Mouse (Mus musculus) kidney, embryonic 15.5 days (tissue): Measurements from ENCODE around the gene Gsn. TPM values are rescaled to one million over a fixed set of nuclear protein-coding genes. Genes with fewer than 3 reads are reported as not detected.
A peak's percentile ranks its signal among the peaks of the same experiment; 100 is the strongest.

ENCODE experiments used
- ATAC-seq: fragments of 200-750 bp; cut with Nextera tagmentation; replicated peaks from 2 replicates; pipeline ENCODE4 v1.8.0; 2017; ENCODE audit warnings: moderate TSS enrichment; ENCODE audit not compliant: low FRiP score
- H3K27ac ChIP-seq: fragments of 300-500 bp; sonication (generic); 2 replicates; pipeline ENCODE4 v1.5.1; 2015; ENCODE audit warnings: mild to moderate bottlenecking, inconsistent platforms
- H3K27me3 ChIP-seq: fragments of 300-500 bp; sonication (generic); 2 replicates; pipeline ENCODE4 v1.6.1; 2015; ENCODE audit warnings: inconsistent platforms
- H3K36me3 ChIP-seq: fragments of 300-500 bp; sonication (generic); 2 replicates; pipeline ENCODE4 v1.6.1; 2015; ENCODE audit warnings: inconsistent platforms
- H3K4me1 ChIP-seq: fragments of 300-500 bp; sonication (generic); 2 replicates; pipeline ENCODE4 v1.6.1; 2015; ENCODE audit warnings: inconsistent platforms
- H3K4me2 ChIP-seq: fragments of 300-500 bp; sonication (generic); 2 replicates; pipeline ENCODE4 v1.6.1; 2015; ENCODE audit warnings: moderate library complexity, mild to moderate bottlenecking, inconsistent platforms
- H3K4me3 ChIP-seq: fragments of 300-500 bp; sonication (generic); replicated peaks from 2 replicates; pipeline ENCODE4 v1.5.1; 2015; ENCODE audit warnings: mild to moderate bottlenecking, inconsistent platforms
- H3K9ac ChIP-seq: fragments of 300-500 bp; sonication (generic); 2 replicates; pipeline ENCODE4 v1.6.1; 2015; ENCODE audit warnings: mild to moderate bottlenecking, inconsistent platforms
- H3K9me3 ChIP-seq: fragments of 300-500 bp; sonication (generic); replicated peaks from 2 replicates; pipeline ENCODE4 v1.6.1; 2016; ENCODE audit warnings: inconsistent platforms
- WGBS: fragments of 180-500 bp; shearing (Covaris S2); methylation state at CpG from one replicate; pipeline ENCODE4 v1.1.7; 2015; ENCODE audit warnings: mixed read lengths; 5-methylcytosine and 5-hydroxymethylcytosine counted together
- polyA plus RNA-seq: library from polyadenylated mRNA; unstranded; fragments of >200 nt; fragmentation: Nextera tagmentation; extraction: Ambion mirVana; gene quantifications from 2 replicates; pipeline ENCODE4 v1.2.1, GENCODE M21; 2015

The Gsn gene
- polyA plus RNA-seq, 1 experiment from 2014 or later = 144 TPM

DNA sequence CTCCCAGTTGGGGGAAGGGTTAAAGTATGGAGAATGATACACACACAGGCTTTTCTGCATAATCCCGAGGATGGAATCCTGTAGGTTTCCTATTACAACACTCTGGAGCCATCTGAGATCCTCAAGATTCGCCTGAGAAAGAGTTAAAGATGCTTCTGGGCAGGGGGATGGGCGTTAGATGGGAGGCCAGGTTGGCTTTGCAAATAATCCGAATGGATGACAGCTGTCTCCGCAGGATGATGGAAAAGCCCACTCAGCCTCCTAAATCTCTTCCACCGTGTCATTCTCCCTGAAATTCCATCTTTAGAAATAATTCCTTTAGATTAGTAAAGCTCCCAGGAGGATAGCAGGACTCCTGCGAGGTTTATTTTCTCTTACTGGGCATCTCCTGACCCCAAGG lies 79.4 kb downstream of the Gsn start:
- no peak for ATAC-seq
- H3K4me1 ChIP-seq = peaks cover 21% of the 10 kb centered on the region
- 8% methylated on average over 7 of the region's 7 CpGs for WGBS
- H3K27ac ChIP-seq = no peak overlapping the region; the same call in 1 of the 2 replicates
- no peaks in the 10 kb centered on the region for H3K36me3 ChIP-seq
- peak overlapping the region; percentile 93 for H3K4me2 ChIP-seq
- H3K4me3 ChIP-seq = peak overlapping the region; percentile 57
- no peak overlapping the region for H3K9ac ChIP-seq
- no peaks in the 10 kb centered on the region for H3K9me3 ChIP-seq
- no peaks in the 10 kb centered on the region for H3K27me3 ChIP-seq

DNA sequence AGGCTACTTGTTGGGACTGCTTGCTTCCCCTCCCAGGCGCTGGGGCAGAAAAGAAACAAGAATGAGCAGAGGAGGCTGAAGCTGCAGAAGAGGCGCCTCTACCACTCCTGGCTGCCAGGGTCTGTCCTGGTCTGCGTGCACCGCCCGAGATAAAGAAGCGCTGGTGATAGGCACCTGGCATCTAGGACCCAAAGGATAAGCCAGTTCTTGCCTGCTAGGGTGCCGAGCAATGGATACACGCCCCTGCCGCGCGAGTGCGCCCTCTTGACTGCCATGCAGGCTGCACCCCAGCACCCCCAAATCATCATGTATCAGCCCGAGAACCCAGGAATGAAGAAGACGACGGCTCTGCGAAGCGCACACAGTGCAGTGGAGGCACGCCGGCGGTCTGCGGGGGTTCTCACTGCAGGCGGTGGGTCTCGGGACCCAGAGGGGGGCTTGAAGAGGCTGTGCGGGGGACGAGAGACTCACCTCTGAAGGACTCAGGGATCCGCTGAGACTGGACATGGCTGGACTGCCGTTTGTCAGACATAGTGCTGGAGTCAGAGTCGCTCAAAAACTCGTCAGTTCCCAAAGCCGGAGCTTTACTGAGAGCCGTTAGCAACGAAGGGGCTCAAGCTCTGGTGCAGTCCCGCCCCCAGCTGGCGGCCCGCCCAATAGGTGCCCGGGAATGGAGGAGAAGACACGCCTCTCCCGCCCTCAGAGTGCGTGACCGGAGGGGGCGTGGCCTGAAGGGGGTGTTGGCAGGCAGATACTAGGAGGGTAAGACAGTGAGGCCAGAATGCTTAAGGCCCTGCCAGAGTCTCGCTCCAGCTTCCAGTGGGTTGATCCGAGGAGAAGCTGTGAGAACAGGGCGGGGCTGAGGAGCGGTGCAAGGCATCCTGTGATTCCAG lies 80.5 kb downstream of the Gsn start, which contains the start of gene Stom:
Gene Stom, minus strand, starts transcription at position 589 of the 893 bp plus-strand sequence.
- peak; percentile 98 for ATAC-seq
- H3K4me1 ChIP-seq = peaks cover 21% of the 10 kb centered on the region
- H3K36me3 ChIP-seq = no peaks in the 10 kb centered on the region
- no peaks in the 10 kb centered on the region for H3K27me3 ChIP-seq
- peak within 1 kb of the TSS; percentile 57 for H3K4me3 ChIP-seq
- peak within 1 kb of the TSS; percentile 82 for H3K27ac ChIP-seq
- H3K9me3 ChIP-seq = no peaks in the 10 kb centered on the region
- H3K4me2 ChIP-seq = peak within 1 kb of the TSS; percentile 93
- 0% methylated on average over 45 of the region's 45 CpGs for WGBS
- H3K9ac ChIP-seq = peak within 1 kb of the TSS; percentile 52

DNA sequence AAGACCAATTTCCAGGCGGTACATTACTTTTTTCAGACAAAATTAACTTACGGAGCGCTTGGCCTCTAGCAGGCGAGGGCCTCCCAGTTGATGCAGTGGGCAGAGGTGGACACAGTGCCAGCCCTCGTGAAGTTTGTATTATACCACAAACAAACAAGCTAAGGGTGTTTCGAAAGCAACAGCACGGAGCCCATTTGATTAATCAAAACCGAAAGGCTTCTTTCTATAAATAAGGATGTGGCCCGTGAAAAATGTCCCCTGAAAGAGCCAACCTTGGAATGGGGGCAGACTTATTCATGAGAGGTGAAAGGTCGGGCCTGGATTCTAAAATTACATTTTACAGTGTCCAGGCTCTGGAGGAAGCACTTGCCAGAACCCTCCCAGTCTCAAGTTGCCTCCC lies 81.2 kb downstream of the Gsn start:
- WGBS = 44% methylated on average over 10 of the region's 10 CpGs
- Histone ChIP-seq H3K4me2 (peak overlapping the region; percentile 93), H3K27ac (peak overlapping the region; percentile 82), H3K36me3 (no peaks in the 10 kb centered on the region), H3K4me1 (peaks cover 21% of the 10 kb centered on the region), H3K9me3 (no peaks in the 10 kb centered on the region), H3K27me3 (no peaks in the 10 kb centered on the region), H3K4me3 (peak overlapping the region; percentile 57), H3K9ac (peak overlapping the region; percentile 18; the same call in 1 of the 2 replicates)
- no peak for ATAC-seq

- WGBS = 61% methylated on average over 1 of the region's 1 CpGs
These were observed 81.9 kb downstream of the Gsn start for GRCm38 (mm10) chr2:35338036-35338435.

DNA sequence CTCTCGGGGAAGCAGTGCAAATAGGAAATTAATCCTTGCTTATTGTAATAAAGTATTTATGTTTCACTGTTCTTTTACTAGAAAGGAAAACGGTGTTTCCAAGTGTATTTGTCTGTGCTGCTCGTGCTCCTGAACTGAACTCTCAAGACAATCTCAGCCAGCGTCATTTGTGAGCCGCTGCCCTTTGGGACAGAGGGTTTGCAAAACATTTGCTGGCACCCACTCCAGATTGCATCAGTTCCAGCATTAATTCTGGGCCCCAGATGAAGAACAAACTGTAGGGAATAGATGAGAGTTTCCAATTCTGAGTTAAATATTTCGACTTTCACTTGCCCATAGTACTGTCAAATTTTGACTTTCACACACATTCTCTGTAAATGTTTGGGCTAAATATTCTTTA lies 82.5 kb downstream of the Gsn start:
- Histone ChIP-seq H3K27me3 (no peaks in the 10 kb centered on the region), H3K36me3 (no peaks in the 10 kb centered on the region), H3K27ac (peak overlapping the region; percentile 11), H3K9me3 (no peaks in the 10 kb centered on the region), H3K9ac (no peak overlapping the region), H3K4me2 (no peak overlapping the region), H3K4me3 (no peak overlapping the region), H3K4me1 (peaks cover 21% of the 10 kb centered on the region)
- WGBS = 76% methylated on average over 6 of the region's 6 CpGs
- no peak for ATAC-seq

More at GRCm38 (mm10) chr2:35338036-35338435, 81.9 kb downstream of the Gsn start:
- Histone ChIP-seq H3K9me3 (no peaks in the 10 kb centered on the region), H3K4me3 (no peak overlapping the region), H3K36me3 (no peaks in the 10 kb centered on the region), H3K27me3 (no peaks in the 10 kb centered on the region), H3K4me2 (no peak overlapping the region), H3K4me1 (peaks cover 21% of the 10 kb centered on the region), H3K9ac (no peak overlapping the region), H3K27ac (peak overlapping the region; percentile 11)
- no peak for ATAC-seq

- no peak overlapping the region for H3K4me2 ChIP-seq
These were observed 86.4 kb downstream of the Gsn start for GRCm38 (mm10) chr2:35342605-35343004.

GRCm38 (mm10) chr2:35345984-35346383 lies 89.8 kb downstream of the Gsn start:
- Histone ChIP-seq H3K4me1 (no peaks in the 10 kb centered on the region), H3K27ac (no peak overlapping the region), H3K4me3 (no peak overlapping the region), H3K27me3 (no peaks in the 10 kb centered on the region), H3K9ac (no peak overlapping the region), H3K36me3 (no peaks in the 10 kb centered on the region), H3K9me3 (no peaks in the 10 kb centered on the region), H3K4me2 (no peak overlapping the region)
- no peak for ATAC-seq
- 71% methylated on average over 2 of the region's 2 CpGs for WGBS

More at GRCm38 (mm10) chr2:35342605-35343004, 86.4 kb downstream of the Gsn start:
- WGBS = 85% methylated on average over 3 of the region's 3 CpGs
- no peaks in the 10 kb centered on the region for H3K36me3 ChIP-seq
- no peaks in the 10 kb centered on the region for H3K27me3 ChIP-seq
- no peaks in the 10 kb centered on the region for H3K9me3 ChIP-seq
- peaks cover 6% of the 10 kb centered on the region for H3K4me1 ChIP-seq
- no peak for ATAC-seq
- no peak overlapping the region for H3K9ac ChIP-seq
- H3K27ac ChIP-seq = no peak overlapping the region
- H3K4me3 ChIP-seq = no peak overlapping the region

DNA sequence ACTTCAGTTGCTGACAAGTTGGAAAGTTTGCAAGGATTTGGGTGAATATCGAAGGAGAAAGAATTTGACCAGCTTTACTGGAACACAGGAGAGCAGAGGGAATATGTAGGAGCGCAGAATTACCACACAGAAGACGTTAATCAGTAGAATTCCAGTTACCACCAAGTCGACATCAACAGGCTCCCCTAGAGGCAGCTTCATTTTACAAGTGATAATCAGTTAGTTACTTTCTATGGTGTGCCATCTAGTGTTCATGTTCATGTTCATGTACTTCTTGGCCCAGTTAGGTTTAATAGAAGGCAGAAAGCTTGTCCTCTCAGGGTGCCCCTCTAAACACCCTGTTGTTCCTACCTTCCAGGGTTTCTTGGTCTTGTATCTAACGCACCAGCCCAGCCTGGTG lies 93.0 kb downstream of the Gsn start:
- WGBS = 45% methylated on average over 5 of the region's 5 CpGs
- Histone ChIP-seq H3K4me1 (no peaks in the 10 kb centered on the region), H3K27ac (no peak overlapping the region), H3K36me3 (no peaks in the 10 kb centered on the region), H3K27me3 (no peaks in the 10 kb centered on the region), H3K4me3 (no peak overlapping the region), H3K9me3 (no peaks in the 10 kb centered on the region), H3K9ac (no peak overlapping the region), H3K4me2 (no peak overlapping the region)
- ATAC-seq = no peak

Other genes with a start within 250 kb of the Gsn start
- gene Hc, start 194.9 kb upstream of the Gsn start, polyA plus RNA-seq = 0.67 and 1.5 TPM in 2 replicates
- 0.58 and 1.2 TPM in 2 replicates for gene AI182371, start 154.8 kb upstream of the Gsn start, polyA plus RNA-seq
- 26.2 and 26.6 TPM in 2 replicates for gene Cntrl, start 146.9 kb upstream of the Gsn start, polyA plus RNA-seq
- gene Rab14, start 55.3 kb upstream of the Gsn start, polyA plus RNA-seq = 342 and 349 TPM in 2 replicates
- 31.6 and 34.1 TPM in 2 replicates for gene Stom, start 80.6 kb downstream of the Gsn start, polyA plus RNA-seq
- not detected in 2 replicates for gene 4930568D16Rik, start 111.3 kb downstream of the Gsn start, polyA plus RNA-seq
- not detected in 2 replicates for gene 4930402F06Rik, start 140.8 kb downstream of the Gsn start, polyA plus RNA-seq
- gene Ggta1, start 206.9 kb downstream of the Gsn start, polyA plus RNA-seq = 20.5 and 22.3 TPM in 2 replicates